Mouse (Mus musculus): ENCODE results near the gene Vcam1. TPM values are rescaled to one million over a fixed set of nuclear protein-coding genes. Genes with fewer than 3 reads are reported as not detected.

The Vcam1 gene
- polyA plus RNA-seq (2015; fragmentation: Nextera tagmentation; extraction: Ambion mirVana): 17.9 and 19.3 TPM in 2 replicates

DNA sequence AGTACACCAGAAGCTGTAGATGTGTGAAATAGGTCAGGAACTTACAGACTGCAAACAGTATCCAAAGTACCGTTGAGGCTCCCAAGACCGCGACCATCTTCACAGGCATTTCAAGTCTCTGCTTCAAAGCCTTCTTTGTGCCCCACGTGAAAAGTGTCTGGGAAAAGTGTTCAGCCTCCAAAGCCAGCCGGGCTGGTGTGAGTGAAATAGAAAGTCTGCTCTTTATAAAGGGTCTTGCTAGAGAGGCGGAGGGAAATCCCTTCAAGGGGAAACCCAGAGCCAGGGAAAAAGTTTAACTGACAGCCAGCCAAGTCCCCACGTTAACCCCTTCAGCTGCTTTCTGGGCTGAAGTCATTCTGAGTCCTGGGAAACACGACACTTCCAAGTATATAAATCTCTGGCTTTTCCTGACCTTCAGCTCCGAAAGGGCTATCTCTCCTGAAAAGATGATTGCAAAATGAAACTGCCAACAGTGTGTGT, at the start of gene Vcam1:
TSS of gene Vcam1 (minus strand) at position 430 of the 480 bp plus-strand sequence.
- no peaks in the 10 kb centered on the region for H3K4me1 ChIP-seq (ENCODE audit: control insufficient read depth, insufficient read depth, low read length)
- peak; percentile 58; the same call in 1 of the 2 replicates for ATAC-seq
- H3K27me3 ChIP-seq (replicated peaks; ENCODE audit: control insufficient read depth, insufficient read depth, low read length): no peaks in the 10 kb centered on the region
- peak within 1 kb of the TSS; percentile 45; the same call in 1 of the 2 replicates for H3K9ac ChIP-seq (ENCODE audit: low read depth, low read length)
- no peaks in the 10 kb centered on the region for H3K36me3 ChIP-seq (ENCODE audit: control insufficient read depth, insufficient read depth, low read length)
- H3K9me3 ChIP-seq (ENCODE audit: control insufficient read depth, low read length): no peaks in the 10 kb centered on the region
- H3K27ac ChIP-seq (ENCODE audit: low read length): peak within 1 kb of the TSS; percentile 14; the same call in 1 of the 2 replicates
- H3K4me2 ChIP-seq (ENCODE audit: low read depth, low read length): peak within 1 kb of the TSS; percentile 47
- 7% methylated on average over 9 of the region's 9 CpGs for WGBS
- H3K4me3 ChIP-seq (ENCODE audit: low read length): peak within 1 kb of the TSS; percentile 31

DNA sequence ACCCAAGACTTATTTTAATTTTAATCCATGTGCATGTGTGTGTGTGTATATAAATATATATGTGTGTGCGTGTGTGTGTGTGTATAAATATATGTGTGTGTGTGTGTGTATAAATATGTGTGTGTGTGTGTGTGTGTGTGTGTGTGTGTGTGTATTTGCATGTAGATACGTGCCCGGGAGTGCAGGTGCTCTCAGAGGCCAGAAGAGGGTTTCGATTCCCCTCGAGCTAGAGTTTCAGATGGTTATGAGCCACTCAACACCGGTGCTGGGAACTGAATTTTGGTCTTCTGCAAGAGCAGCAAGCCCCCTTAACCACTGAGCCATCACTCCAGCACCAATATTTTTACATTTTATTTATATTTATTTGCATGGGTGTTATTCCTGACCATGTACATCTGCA, 45.6 kb upstream of the Vcam1 start:
- no peak overlapping the region for H3K27ac ChIP-seq (ENCODE audit: low read length)
- H3K4me1 ChIP-seq (ENCODE audit: control insufficient read depth, insufficient read depth, low read length): no peaks in the 10 kb centered on the region
- H3K9ac ChIP-seq (ENCODE audit: low read depth, low read length): no peak overlapping the region
- H3K27me3 ChIP-seq (replicated peaks; ENCODE audit: control insufficient read depth, insufficient read depth, low read length): no peaks in the 10 kb centered on the region
- no peak overlapping the region for H3K4me3 ChIP-seq (ENCODE audit: low read length)
- H3K4me2 ChIP-seq (ENCODE audit: low read depth, low read length): no peak overlapping the region
- 84% methylated on average over 5 of the region's 6 CpGs for WGBS
- ATAC-seq: no peak
- no peaks in the 10 kb centered on the region for H3K36me3 ChIP-seq (ENCODE audit: control insufficient read depth, insufficient read depth, low read length)
- no peaks in the 10 kb centered on the region for H3K9me3 ChIP-seq (ENCODE audit: control insufficient read depth, low read length)

DNA sequence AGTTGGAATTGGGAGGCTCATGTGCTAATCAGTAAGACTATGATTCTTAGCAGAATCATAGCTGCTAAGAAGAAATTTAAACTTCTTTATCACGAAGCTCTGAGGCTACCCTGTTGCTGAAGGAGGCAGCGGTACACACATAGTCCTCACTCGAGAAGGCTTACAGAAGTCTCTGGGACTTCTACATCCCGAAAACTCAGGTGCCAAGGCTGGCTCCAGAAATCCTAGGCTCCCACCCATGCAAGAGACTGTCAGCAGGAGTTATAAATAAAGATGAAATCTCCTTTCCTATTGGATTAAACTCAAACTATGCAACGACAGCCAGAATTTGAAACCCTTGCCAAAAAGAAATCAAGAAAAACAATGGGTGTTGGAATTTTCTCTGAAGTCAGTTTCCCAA, 42.0 kb upstream of the Vcam1 start:
- H3K4me3 ChIP-seq (ENCODE audit: low read length): no peak overlapping the region
- 70% methylated on average over 5 of the region's 5 CpGs for WGBS
- no peaks in the 10 kb centered on the region for H3K36me3 ChIP-seq (ENCODE audit: control insufficient read depth, insufficient read depth, low read length)
- H3K27ac ChIP-seq (ENCODE audit: low read length): no peak overlapping the region
- H3K27me3 ChIP-seq (replicated peaks; ENCODE audit: control insufficient read depth, insufficient read depth, low read length): no peaks in the 10 kb centered on the region
- H3K9me3 ChIP-seq (ENCODE audit: control insufficient read depth, low read length): no peaks in the 10 kb centered on the region
- no peak overlapping the region for H3K9ac ChIP-seq (ENCODE audit: low read depth, low read length)
- ATAC-seq: no peak
- H3K4me2 ChIP-seq (ENCODE audit: low read depth, low read length): no peak overlapping the region
- H3K4me1 ChIP-seq (ENCODE audit: control insufficient read depth, insufficient read depth, low read length): no peaks in the 10 kb centered on the region

DNA sequence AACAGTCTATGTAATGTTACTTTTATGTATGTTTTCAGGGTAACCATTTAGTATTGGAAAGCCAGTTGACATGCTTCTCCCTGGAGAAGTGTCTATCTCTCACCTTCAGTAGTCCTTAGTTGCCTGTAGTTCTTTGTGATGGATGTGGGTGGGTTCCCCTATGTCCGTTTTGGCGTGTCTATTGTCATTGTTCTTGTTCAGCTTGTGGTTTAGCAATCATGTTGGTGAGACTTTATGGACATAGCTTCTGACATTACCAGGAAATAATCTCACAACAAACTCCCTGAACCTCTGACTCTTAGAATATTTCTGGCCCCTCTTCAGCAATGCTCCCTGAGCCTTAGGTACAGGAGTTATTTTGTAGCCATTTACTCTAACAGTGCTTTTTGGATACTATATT, 38.6 kb upstream of the Vcam1 start:
- Histone ChIP-seq H3K4me1 (ENCODE audit: control insufficient read depth, insufficient read depth, low read length) (no peaks in the 10 kb centered on the region), H3K27ac (ENCODE audit: low read length) (no peak overlapping the region), H3K9ac (ENCODE audit: low read depth, low read length) (no peak overlapping the region), H3K9me3 (ENCODE audit: control insufficient read depth, low read length) (no peaks in the 10 kb centered on the region), H3K36me3 (ENCODE audit: control insufficient read depth, insufficient read depth, low read length) (no peaks in the 10 kb centered on the region), H3K4me3 (ENCODE audit: low read length) (no peak overlapping the region), H3K4me2 (ENCODE audit: low read depth, low read length) (no peak overlapping the region), H3K27me3 (replicated peaks; ENCODE audit: control insufficient read depth, insufficient read depth, low read length) (no peaks in the 10 kb centered on the region)
- 82% methylated on average over 2 of the region's 2 CpGs for WGBS
- ATAC-seq: no peak

DNA sequence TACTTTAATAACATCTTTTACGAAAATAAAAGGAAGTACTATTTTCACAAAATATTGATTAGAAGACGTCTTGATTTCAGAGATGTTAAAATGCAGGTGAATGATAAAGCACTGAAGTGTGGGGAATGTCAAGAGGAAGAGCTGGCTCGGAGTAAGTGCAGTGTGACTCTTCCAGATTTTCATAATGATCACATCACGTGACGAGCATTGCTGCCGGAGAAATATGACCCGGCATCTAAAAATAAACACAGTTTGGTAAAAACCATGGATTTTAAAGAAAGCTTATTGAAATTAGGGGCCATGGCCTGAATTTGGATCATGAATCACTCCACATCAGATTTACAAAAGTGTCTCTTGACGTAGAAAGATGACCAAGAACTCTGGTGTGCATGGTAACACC, 36.8 kb upstream of the Vcam1 start:
- Histone ChIP-seq H3K27ac (ENCODE audit: low read length) (no peak overlapping the region), H3K4me1 (ENCODE audit: control insufficient read depth, insufficient read depth, low read length) (no peaks in the 10 kb centered on the region), H3K9ac (ENCODE audit: low read depth, low read length) (no peak overlapping the region), H3K27me3 (replicated peaks; ENCODE audit: control insufficient read depth, insufficient read depth, low read length) (no peaks in the 10 kb centered on the region), H3K36me3 (ENCODE audit: control insufficient read depth, insufficient read depth, low read length) (no peaks in the 10 kb centered on the region), H3K9me3 (ENCODE audit: control insufficient read depth, low read length) (no peaks in the 10 kb centered on the region), H3K4me2 (ENCODE audit: low read depth, low read length) (no peak overlapping the region), H3K4me3 (ENCODE audit: low read length) (no peak overlapping the region)
- WGBS: 69% methylated on average over 8 of the region's 8 CpGs
- no peak for ATAC-seq

DNA sequence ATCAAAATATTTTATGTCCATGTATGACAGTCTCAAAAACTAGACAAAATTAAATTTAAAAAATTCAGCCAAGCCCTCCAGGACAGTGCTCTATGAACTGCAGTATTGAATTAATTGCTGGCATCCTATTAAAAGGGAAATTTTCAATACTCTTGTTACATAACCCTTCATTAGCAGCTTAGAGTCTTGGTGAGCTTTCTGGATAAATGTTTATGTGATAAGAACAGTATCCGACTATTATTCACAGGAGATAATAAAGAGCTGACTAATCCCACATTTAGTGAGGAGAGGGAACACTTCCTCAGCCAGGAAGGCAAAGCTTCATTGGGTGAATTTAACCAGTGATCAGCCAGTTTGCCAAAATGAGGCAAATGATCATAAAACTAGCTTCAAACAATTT, 35.5 kb upstream of the Vcam1 start:
- no peak for ATAC-seq
- no peak overlapping the region for H3K9ac ChIP-seq (ENCODE audit: low read depth, low read length)
- no peak overlapping the region for H3K4me2 ChIP-seq (ENCODE audit: low read depth, low read length)
- H3K9me3 ChIP-seq (ENCODE audit: control insufficient read depth, low read length): no peaks in the 10 kb centered on the region
- no peaks in the 10 kb centered on the region for H3K36me3 ChIP-seq (ENCODE audit: control insufficient read depth, insufficient read depth, low read length)
- WGBS: 52% methylated on average over 1 of the region's 1 CpGs
- no peak overlapping the region for H3K27ac ChIP-seq (ENCODE audit: low read length)
- H3K4me1 ChIP-seq (ENCODE audit: control insufficient read depth, insufficient read depth, low read length): no peaks in the 10 kb centered on the region
- H3K27me3 ChIP-seq (replicated peaks; ENCODE audit: control insufficient read depth, insufficient read depth, low read length): no peaks in the 10 kb centered on the region
- H3K4me3 ChIP-seq (ENCODE audit: low read length): no peak overlapping the region

DNA sequence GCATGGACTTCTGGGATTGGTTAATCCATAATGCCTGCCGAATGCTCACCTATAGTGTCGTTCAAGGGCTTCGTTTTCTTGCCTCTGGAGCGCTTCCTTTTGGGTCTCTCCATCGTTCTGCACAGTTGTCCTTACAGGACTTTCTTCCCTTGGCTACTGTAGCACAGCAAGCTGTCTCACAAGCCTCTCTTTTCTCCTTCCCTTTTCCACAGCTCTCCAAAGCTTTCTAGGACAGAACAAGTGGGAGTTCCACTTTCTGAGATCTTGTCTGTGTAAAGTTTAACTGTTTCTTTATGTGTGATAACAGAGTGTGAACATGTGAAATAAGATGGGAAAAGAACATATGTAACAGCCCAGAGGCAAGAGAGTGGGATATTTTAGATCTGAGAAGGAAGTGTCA, 34.0 kb upstream of the Vcam1 start:
- Histone ChIP-seq H3K4me1 (ENCODE audit: control insufficient read depth, insufficient read depth, low read length) (no peaks in the 10 kb centered on the region), H3K27ac (ENCODE audit: low read length) (no peak overlapping the region)
- WGBS: 85% methylated on average over 5 of the region's 5 CpGs

DNA sequence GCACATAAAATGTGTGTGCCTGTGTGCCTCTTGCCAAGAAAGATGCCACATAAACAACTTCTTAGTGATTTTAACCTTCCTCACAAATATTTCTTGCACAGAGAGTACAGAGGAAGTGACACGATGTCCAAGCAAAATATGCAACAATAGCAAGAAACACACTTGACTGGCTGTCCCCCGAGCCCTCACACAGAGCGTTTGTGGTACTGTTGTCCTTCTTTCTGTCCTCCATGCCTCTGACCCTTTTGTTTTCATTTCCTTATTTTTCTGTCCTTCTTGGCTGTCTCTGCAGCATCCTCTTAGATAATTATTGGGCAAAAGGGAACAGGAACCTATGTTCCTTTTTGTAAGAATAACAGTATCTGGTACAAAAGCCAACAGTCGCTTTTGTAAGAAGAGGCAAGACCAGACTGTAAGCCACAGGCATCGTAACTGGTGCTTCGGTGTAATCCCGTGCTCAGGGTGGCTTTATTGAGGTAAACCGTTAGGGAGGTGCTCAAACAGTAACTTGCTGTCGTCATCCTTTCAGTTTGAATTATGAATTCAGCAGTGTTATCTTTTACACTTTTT, 32.7 kb upstream of the Vcam1 start:
- Histone ChIP-seq H3K4me2 (ENCODE audit: low read depth, low read length) (no peak overlapping the region), H3K4me1 (ENCODE audit: control insufficient read depth, insufficient read depth, low read length) (no peaks in the 10 kb centered on the region), H3K36me3 (ENCODE audit: control insufficient read depth, insufficient read depth, low read length) (no peaks in the 10 kb centered on the region), H3K9me3 (ENCODE audit: control insufficient read depth, low read length) (no peaks in the 10 kb centered on the region), H3K4me3 (ENCODE audit: low read length) (no peak overlapping the region), H3K9ac (ENCODE audit: low read depth, low read length) (no peak overlapping the region), H3K27me3 (replicated peaks; ENCODE audit: control insufficient read depth, insufficient read depth, low read length) (no peaks in the 10 kb centered on the region), H3K27ac (ENCODE audit: low read length) (no peak overlapping the region)
- ATAC-seq: no peak
- 76% methylated on average over 9 of the region's 9 CpGs for WGBS

More for the DNA sequence above, 34.0 kb upstream of the Vcam1 start:
- ATAC-seq: no peak
- Histone ChIP-seq H3K4me2 (ENCODE audit: low read depth, low read length) (no peak overlapping the region), H3K36me3 (ENCODE audit: control insufficient read depth, insufficient read depth, low read length) (no peaks in the 10 kb centered on the region), H3K9ac (ENCODE audit: low read depth, low read length) (no peak overlapping the region), H3K9me3 (ENCODE audit: control insufficient read depth, low read length) (no peaks in the 10 kb centered on the region), H3K4me3 (ENCODE audit: low read length) (no peak overlapping the region), H3K27me3 (replicated peaks; ENCODE audit: control insufficient read depth, insufficient read depth, low read length) (no peaks in the 10 kb centered on the region)

DNA sequence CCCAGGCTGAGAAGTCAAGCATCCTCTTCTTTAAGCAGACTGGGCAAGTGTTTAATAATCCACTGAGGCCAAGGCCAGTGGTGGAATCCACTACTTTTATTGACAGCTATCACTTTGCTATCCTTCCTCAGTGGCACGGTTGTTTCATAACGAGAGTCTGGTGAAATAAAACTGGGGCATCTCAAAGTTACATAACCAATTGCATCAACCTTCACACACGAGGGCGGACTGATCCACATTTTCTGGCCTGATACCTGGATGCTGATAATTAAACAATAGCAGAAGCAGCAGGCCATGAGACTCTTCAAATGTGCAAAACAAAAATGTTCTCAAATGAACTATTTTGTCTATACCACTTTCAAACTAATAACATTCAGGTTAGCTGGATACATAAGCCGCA, 29.9 kb upstream of the Vcam1 start:
- no peaks in the 10 kb centered on the region for H3K9me3 ChIP-seq (ENCODE audit: control insufficient read depth, low read length)
- ATAC-seq: no peak
- no peaks in the 10 kb centered on the region for H3K4me1 ChIP-seq (ENCODE audit: control insufficient read depth, insufficient read depth, low read length)
- no peak overlapping the region for H3K27ac ChIP-seq (ENCODE audit: low read length)
- H3K4me2 ChIP-seq (ENCODE audit: low read depth, low read length): no peak overlapping the region
- no peak overlapping the region for H3K4me3 ChIP-seq (ENCODE audit: low read length)
- H3K27me3 ChIP-seq (replicated peaks; ENCODE audit: control insufficient read depth, insufficient read depth, low read length): no peaks in the 10 kb centered on the region
- WGBS: 95% methylated on average over 5 of the region's 5 CpGs
- no peak overlapping the region for H3K9ac ChIP-seq (ENCODE audit: low read depth, low read length)
- no peaks in the 10 kb centered on the region for H3K36me3 ChIP-seq (ENCODE audit: control insufficient read depth, insufficient read depth, low read length)

DNA sequence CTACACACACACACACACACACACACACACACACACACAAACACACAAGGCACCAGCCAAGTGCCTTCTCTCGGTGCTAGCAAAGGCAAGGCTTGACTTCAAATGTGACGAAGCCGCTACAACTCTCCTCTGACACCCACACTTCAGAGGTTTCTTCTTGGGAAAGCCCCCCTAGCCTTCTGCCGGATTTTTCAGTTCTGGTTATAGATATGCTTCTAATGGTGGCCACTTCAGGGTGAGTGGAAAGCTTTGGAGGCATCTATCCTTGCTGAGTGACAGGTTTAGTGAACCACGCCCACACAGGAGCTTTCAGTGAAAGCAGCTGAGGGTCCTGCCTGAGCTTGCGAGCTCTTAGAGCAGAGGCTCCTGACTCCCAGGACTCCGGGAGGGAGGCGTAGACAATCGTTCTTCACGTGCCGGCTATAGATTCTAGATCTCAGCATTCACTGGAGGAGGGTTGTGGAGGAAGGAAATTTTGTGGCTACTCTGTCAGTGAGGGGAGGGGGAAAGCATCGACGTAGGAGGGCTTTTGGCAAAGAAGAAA, 28.0 kb upstream of the Vcam1 start:
- no peak for ATAC-seq
- WGBS: 61% methylated on average over 13 of the region's 13 CpGs
- Histone ChIP-seq H3K4me1 (ENCODE audit: control insufficient read depth, insufficient read depth, low read length) (no peaks in the 10 kb centered on the region), H3K4me3 (ENCODE audit: low read length) (no peak overlapping the region), H3K27me3 (replicated peaks; ENCODE audit: control insufficient read depth, insufficient read depth, low read length) (no peaks in the 10 kb centered on the region), H3K36me3 (ENCODE audit: control insufficient read depth, insufficient read depth, low read length) (no peaks in the 10 kb centered on the region), H3K4me2 (ENCODE audit: low read depth, low read length) (no peak overlapping the region), H3K27ac (ENCODE audit: low read length) (no peak overlapping the region), H3K9me3 (ENCODE audit: control insufficient read depth, low read length) (no peaks in the 10 kb centered on the region), H3K9ac (ENCODE audit: low read depth, low read length) (no peak overlapping the region)
